Mouse (Mus musculus) stomach, postnatal 0 days (tissue): ENCODE measurements at regions not wholly inside any gene's neighbourhood (a gene's known extent, or its start where the extent isn't known, plus 50 kb on each side); places are given as distances from the start of the nearest gene placed in this dataset.

Experiments used
- CTCF ChIP-seq: IDR thresholded peaks from 2 replicates; pipeline ENCODE4 v1.5.1; 2016; ENCODE audit warnings: antibody characterized with exemption, low read depth, mild to moderate bottlenecking, moderate library complexity
- EP300 ChIP-seq: optimal IDR thresholded peaks from 2 replicates; pipeline ENCODE3; 2016; ENCODE audit warnings: antibody characterized with exemption

- TF ChIP-seq CTCF, result no peak
- TF ChIP-seq EP300, result no peak
Measured at GRCm38 (mm10) chr10:99919925-99920324, 95.5 kb upstream of the Kitl start.
